Mouse (Mus musculus) bone marrow, adult 2 months (tissue): Measurements from ENCODE around the gene Slc5a10.

Experiments
- CTCF ChIP-seq: fragments of 200-500 bp; IDR thresholded peaks from 2 replicates; pipeline ENCODE4 v1.5.1; 2011; ENCODE audit warnings: low read length, control low read depth; ENCODE audit not compliant: control insufficient read depth, insufficient read depth
- POLR2A ChIP-seq: fragments of 200-500 bp; IDR thresholded peaks from 2 replicates; pipeline ENCODE4 v1.6.1; 2011; ENCODE audit warnings: low read depth, mild to moderate bottlenecking, control low read depth, low read length, borderline replicate concordance; ENCODE audit not compliant: control insufficient read depth

DNA sequence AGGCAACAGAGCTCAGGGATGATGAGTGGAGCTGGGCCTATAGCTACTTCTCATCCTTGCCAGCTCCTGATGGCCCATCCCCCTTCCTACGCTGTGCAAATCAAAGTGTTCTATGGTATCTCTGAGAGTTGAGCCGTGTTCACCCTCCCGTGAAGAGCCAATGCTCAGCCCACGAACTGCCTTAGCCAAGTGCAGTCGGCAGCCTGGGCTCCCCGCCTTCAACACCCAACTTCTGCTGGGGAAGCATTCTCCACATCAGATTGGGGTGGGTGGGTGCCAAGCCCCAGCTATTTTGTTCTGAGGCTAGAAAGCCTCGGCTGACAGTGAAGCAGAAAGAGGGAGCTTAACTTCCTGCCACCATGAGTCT is 71.9 kb downstream of the Slc5a10 start:
- no peak for TF ChIP-seq CTCF
- TF ChIP-seq POLR2A: no peak
